Mouse (Mus musculus): ENCODE data around the gene Gm3646.

DNA sequence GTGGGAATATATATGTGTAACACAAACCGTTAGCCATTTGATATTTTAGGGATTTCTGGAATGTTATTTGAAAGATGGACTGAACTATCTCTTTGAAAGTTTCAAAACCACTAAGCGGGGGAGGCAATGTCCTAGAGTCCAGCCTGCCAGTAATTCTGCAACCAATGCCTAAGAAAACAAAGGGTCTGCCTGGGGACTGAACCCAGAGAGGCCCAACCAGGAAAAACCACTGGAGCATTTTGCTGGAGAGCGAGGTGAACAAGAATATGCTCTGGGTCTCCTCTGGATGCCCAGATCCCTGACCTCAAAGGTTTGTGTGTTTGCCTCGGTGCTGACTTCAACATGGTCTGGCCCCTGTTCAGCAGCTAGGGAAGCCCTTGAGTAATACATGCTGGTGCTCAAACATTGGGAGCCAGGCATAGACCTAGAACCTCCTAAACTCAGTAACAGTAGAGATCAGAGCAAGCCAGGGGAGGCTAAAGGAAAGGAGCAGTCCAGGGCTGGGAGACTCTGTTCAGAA, 41.0 kb upstream of the Gm3646 start:
- no peak for TF ChIP-seq CTCF (IDR thresholded peaks at IDR 0.05; ENCODE audit: extremely low read depth, insufficient read depth, insufficient read length, insufficient replicate concordance)
- no peak for TF ChIP-seq POLR2A (IDR thresholded peaks at IDR 0.05; ENCODE audit: low read depth, low read length)
